8 mouse cellular contexts compared by ENCODE assay signal in the genomic region with DNA sequence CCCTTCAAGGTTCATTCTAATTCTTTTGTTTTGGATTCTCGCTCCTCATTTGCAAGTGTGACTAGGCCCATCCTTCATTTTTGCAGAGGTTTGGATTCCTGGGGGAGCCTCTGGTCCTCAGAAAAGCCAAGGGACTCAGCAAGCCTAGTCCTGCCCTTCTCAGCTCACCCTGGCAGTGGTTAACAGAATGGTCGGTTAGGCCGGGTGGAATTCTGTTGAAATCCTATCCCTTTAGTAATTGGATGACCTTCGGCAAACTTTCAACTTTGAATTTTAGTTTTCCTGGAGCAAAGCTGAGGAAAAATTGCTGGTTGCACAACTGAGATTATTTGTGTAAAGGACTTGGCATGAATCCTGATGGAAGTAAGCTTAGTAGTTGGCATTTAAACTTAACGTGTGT. TPM values are rescaled to one million over a fixed set of nuclear protein-coding genes. Genes with fewer than 3 reads are reported as not detected.
DNase-seq lines count a peak whose midpoint lies in the region; ATAC-seq lines count a peak whose summit lies in the region.

No protein-coding gene starts in this region.

- H3K4me2 ChIP-seq in forebrain, embryonic 11.5 days (ENCODE audit: low read depth, low read length, severe bottlenecking) = peak overlapping the region; percentile 52
- peak overlapping the region; percentile 89 for H3K4me2 ChIP-seq in intestine, embryonic 16.5 days (ENCODE audit: low read depth, low read length)
- H3K4me2 ChIP-seq in midbrain, embryonic 11.5 days = peak overlapping the region; percentile 56

- peak; percentile 47 for DNase-seq in ovary, adult 18-20 months (ENCODE audit: low spot score)
- no peak for DNase-seq in ovary, postnatal 10 days (ENCODE audit: low spot score)
- DNase-seq in forebrain, embryonic 11.5 days (ENCODE audit: low spot score) = no peak
- no peak for DNase-seq in midbrain, embryonic 11.5 days (ENCODE audit: low spot score, missing footprints)
- DNase-seq in cerebellum, adult 9-11 months = no peak
- no peak for DNase-seq in left cerebral cortex, postnatal 14 days (ENCODE audit: low spot score in 2 of 2)
- DNase-seq in urinary bladder, postnatal 10 days (ENCODE audit: low spot score) = no peak

- peak; percentile 31; the same call in 1 of the 2 replicates for ATAC-seq in forebrain, embryonic 11.5 days (replicated peaks; ENCODE audit: low FRiP score)
- ATAC-seq in intestine, embryonic 16.5 days = peak; percentile 13; the same call in 1 of the 2 replicates
- ATAC-seq in midbrain, embryonic 11.5 days (ENCODE audit: low FRiP score) = peak; percentile 30; the same call in 1 of the 2 replicates

- intact Hi-C loops in left cerebral cortex, postnatal 14 days (cut with DNase I) = no loop called here

- H3K9ac ChIP-seq in forebrain, embryonic 11.5 days (ENCODE audit: low read length) = peak overlapping the region; percentile 46
- H3K9ac ChIP-seq in intestine, embryonic 16.5 days (ENCODE audit: low read depth, low read length) = peak overlapping the region; percentile 81
- peak overlapping the region; percentile 66; the same call in 1 of the 2 replicates for H3K9ac ChIP-seq in midbrain, embryonic 11.5 days (ENCODE audit: low read length)

- H3K4me3 ChIP-seq in forebrain, embryonic 11.5 days (ENCODE audit: low read depth, low read length) = peak overlapping the region; percentile 53
- peak overlapping the region; percentile 77 for H3K4me3 ChIP-seq in intestine, embryonic 16.5 days (ENCODE audit: low read length)
- peak overlapping the region; percentile 61 for H3K4me3 ChIP-seq in midbrain, embryonic 11.5 days (ENCODE audit: low read depth, low read length)

- no peaks in the 10 kb centered on the region for H3K36me3 ChIP-seq in forebrain, embryonic 11.5 days (ENCODE audit: control insufficient read depth, insufficient read depth, low read length)
- no peaks in the 10 kb centered on the region for H3K36me3 ChIP-seq in intestine, embryonic 16.5 days (ENCODE audit: control insufficient read depth, insufficient read depth, low read length)
- H3K36me3 ChIP-seq in midbrain, embryonic 11.5 days (ENCODE audit: control insufficient read depth, insufficient read depth, low read length) = no peaks in the 10 kb centered on the region

- 23% methylated on average over 5 of the region's 5 CpGs for WGBS in forebrain, embryonic 11.5 days
- WGBS in intestine, embryonic 16.5 days = 28% methylated on average over 5 of the region's 5 CpGs
- 32% methylated on average over 5 of the region's 5 CpGs for WGBS in midbrain, embryonic 11.5 days

- peak overlapping the region; percentile 25 for H3K27ac ChIP-seq in forebrain, embryonic 11.5 days (ENCODE audit: low read depth, low read length)
- peak overlapping the region; percentile 23 for H3K27ac ChIP-seq in intestine, embryonic 16.5 days (ENCODE audit: low read length)
- H3K27ac ChIP-seq in midbrain, embryonic 11.5 days (ENCODE audit: low read depth, low read length) = no peak overlapping the region

- no peaks in the 10 kb centered on the region; the same call in 1 of the 2 replicates for H3K4me1 ChIP-seq in forebrain, embryonic 11.5 days (replicated peaks; ENCODE audit: control insufficient read depth, insufficient read depth, low read length)
- H3K4me1 ChIP-seq in intestine, embryonic 16.5 days (ENCODE audit: control insufficient read depth, insufficient read depth, low read length) = peaks cover 12% of the 10 kb centered on the region
- H3K4me1 ChIP-seq in midbrain, embryonic 11.5 days (ENCODE audit: control insufficient read depth, insufficient read depth, low read length) = peaks cover 5% of the 10 kb centered on the region; the same call in 1 of the 2 replicates

- H3K9me3 ChIP-seq in forebrain, embryonic 11.5 days (ENCODE audit: control insufficient read depth, low read length) = no peaks in the 10 kb centered on the region
- H3K9me3 ChIP-seq in intestine, embryonic 16.5 days (ENCODE audit: control insufficient read depth, low read length) = no peaks in the 10 kb centered on the region
- H3K9me3 ChIP-seq in midbrain, embryonic 11.5 days (ENCODE audit: control insufficient read depth, low read length) = no peaks in the 10 kb centered on the region

- no peaks in the 10 kb centered on the region for H3K27me3 ChIP-seq in forebrain, embryonic 11.5 days (ENCODE audit: control insufficient read depth, insufficient read depth, low read length)
- no peaks in the 10 kb centered on the region for H3K27me3 ChIP-seq in intestine, embryonic 16.5 days (replicated peaks; ENCODE audit: control insufficient read depth, insufficient read depth, low read length)
- H3K27me3 ChIP-seq in midbrain, embryonic 11.5 days (ENCODE audit: control insufficient read depth, insufficient read depth, low read length) = no peaks in the 10 kb centered on the region; the same call in 1 of the 2 replicates

RNA-seq across cellular contexts. Expression of a gene that starts 0.4 kb away (rescaled TPM):
- 0.49 TPM in 1 of 2 replicates, not detected in the other for polyA plus RNA-seq in forebrain, embryonic 11.5 days (2014; fragmentation: Nextera tagmentation; extraction: Ambion mirVana)
- polyA plus RNA-seq in intestine, embryonic 16.5 days (2015; fragmentation: Nextera tagmentation; extraction: Ambion mirVana) = 0.40 and 0.47 TPM in 2 replicates
- polyA plus RNA-seq in midbrain, embryonic 11.5 days (2014; fragmentation: Nextera tagmentation; extraction: Ambion mirVana) = 0.34 and 0.40 TPM in 2 replicates
- under 1 TPM; 0.24 to 0.59 TPM for total RNA-seq in left cerebral cortex, postnatal 14 days (2021)

RNA-seq across cellular contexts. Expression of a gene that starts 0.6 kb away (rescaled TPM):
- polyA plus RNA-seq in forebrain, embryonic 11.5 days (2014; fragmentation: Nextera tagmentation; extraction: Ambion mirVana) = 6.4 and 9.0 TPM in 2 replicates
- 11.2 and 11.8 TPM in 2 replicates for polyA plus RNA-seq in intestine, embryonic 16.5 days (2015; fragmentation: Nextera tagmentation; extraction: Ambion mirVana)
- 7.5 and 8.4 TPM in 2 replicates for polyA plus RNA-seq in midbrain, embryonic 11.5 days (2014; fragmentation: Nextera tagmentation; extraction: Ambion mirVana)
- 1 to 10 TPM; 2.3 to 3.6 TPM for total RNA-seq in left cerebral cortex, postnatal 14 days (2021)
